Comparison of ENCODE assay signal across 30 mouse cellular contexts in the genomic region with DNA sequence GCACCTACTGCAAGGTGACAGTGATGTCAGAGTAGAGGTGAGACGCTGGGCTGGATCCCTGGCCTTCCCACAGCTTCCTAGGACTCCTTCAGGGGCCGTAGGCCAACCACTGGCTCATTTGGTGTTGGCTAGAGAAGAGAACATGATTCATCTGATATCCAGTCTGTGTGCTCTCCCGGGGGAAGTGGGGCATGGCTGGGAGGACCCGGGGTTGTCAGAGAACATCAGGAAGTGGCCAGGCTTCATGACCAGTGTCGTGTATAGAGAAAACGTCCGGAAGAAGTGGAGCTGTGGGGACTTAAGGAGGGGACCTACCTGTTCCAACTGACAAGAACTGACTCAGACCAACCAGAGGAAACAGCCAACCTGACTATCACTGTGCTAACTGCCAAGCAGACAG. TPM values are rescaled to one million over a fixed set of nuclear protein-coding genes. Genes with fewer than 3 reads are reported as not detected.
"Had no signal": no experiment of that assay in that cellular context is flagged by ENCODE, and none has a peak within 500 bp of the region (broad histone marks: within the 10 kb centered on the region; RNA-seq: fewer than 3 reads in every experiment).

No protein-coding gene starts in this region.

- H3K4me2 ChIP-seq: embryonic facial prominence, embryonic 12.5 days; embryonic facial prominence, embryonic 13.5 days; embryonic facial prominence, embryonic 15.5 days; forebrain, embryonic 12.5 days; forebrain, embryonic 13.5 days; forebrain, embryonic 15.5 days had no signal

- H3K9ac ChIP-seq: embryonic facial prominence, embryonic 12.5 days; embryonic facial prominence, embryonic 13.5 days; embryonic facial prominence, embryonic 15.5 days; forebrain, embryonic 12.5 days; forebrain, embryonic 13.5 days; forebrain, embryonic 15.5 days; forebrain, postnatal 0 days had no signal

- H3K36me3 ChIP-seq: embryonic facial prominence, embryonic 12.5 days; embryonic facial prominence, embryonic 13.5 days; embryonic facial prominence, embryonic 15.5 days; forebrain, embryonic 10.5 days; forebrain, embryonic 12.5 days; forebrain, embryonic 15.5 days had no signal

- DNase-seq: cerebellum, adult 9-10 months; cerebellum, adult 9-11 months; cerebellum, postnatal 10 days; cerebellum, postnatal 25 days; cerebellum, postnatal 36 days; embryo, embryonic 11 days; forebrain, postnatal 0 days; gastrocnemius, adult 2 months; gastrocnemius, postnatal 10 days; gastrocnemius, postnatal 14 days; gastrocnemius, postnatal 25 days; gastrocnemius, postnatal 36 days; heart, adult 11 months; heart, adult 18-20 months; heart, adult 2 months had no signal

- H3K27ac ChIP-seq: embryonic facial prominence, embryonic 10.5 days; embryonic facial prominence, embryonic 12.5 days; embryonic facial prominence, embryonic 13.5 days; embryonic facial prominence, embryonic 15.5 days; forebrain, embryonic 10.5 days; forebrain, embryonic 12.5 days; forebrain, embryonic 13.5 days; forebrain, embryonic 15.5 days; gastrocnemius, adult 2 months; heart, adult 2 months had no signal

- H3K9me3 ChIP-seq: embryonic facial prominence, embryonic 10.5 days; embryonic facial prominence, embryonic 12.5 days; embryonic facial prominence, embryonic 13.5 days; embryonic facial prominence, embryonic 15.5 days; forebrain, embryonic 10.5 days; forebrain, embryonic 12.5 days; forebrain, embryonic 13.5 days; forebrain, embryonic 15.5 days had no signal

- H3K4me3 ChIP-seq: embryonic facial prominence, embryonic 10.5 days; embryonic facial prominence, embryonic 12.5 days; embryonic facial prominence, embryonic 13.5 days; embryonic facial prominence, embryonic 15.5 days; erythroblast, embryonic 14.5 days; forebrain, embryonic 10.5 days; forebrain, embryonic 12.5 days; forebrain, embryonic 13.5 days; forebrain, embryonic 15.5 days; gastrocnemius, adult 2 months; heart, adult 2 months had no signal

- ATAC-seq: forebrain, embryonic 13.5 days; forebrain, embryonic 14.5 days; forebrain, embryonic 15.5 days; forebrain, embryonic 16.5 days; forebrain, postnatal 0 days had no signal

- H3K4me1 ChIP-seq: embryonic facial prominence, embryonic 12.5 days; embryonic facial prominence, embryonic 13.5 days; embryonic facial prominence, embryonic 15.5 days; forebrain, embryonic 10.5 days; forebrain, embryonic 12.5 days; forebrain, embryonic 13.5 days; forebrain, embryonic 15.5 days had no signal

RNA-seq across cellular contexts. Expression of gene Spint1, which starts 8.1 kb away (rescaled TPM):
- polyA plus RNA-seq: erythroblast, embryonic 14.5 days had no signal

RNA-seq across cellular contexts. Expression of gene Ppp1r14d, which starts 15.5 kb away (rescaled TPM):
- polyA plus RNA-seq: cortical plate, adult 2 months; embryonic facial prominence, embryonic 11.5 days; erythroblast, embryonic 14.5 days; forebrain, embryonic 11.5 days; forebrain, embryonic 12.5 days; forebrain, embryonic 13.5 days; forebrain, embryonic 14.5 days; forebrain, embryonic 15.5 days; forebrain, embryonic 16.5 days; forebrain, postnatal 0 days; frontal cortex, adult 2 months; heart, adult 2 months had no signal

RNA-seq across cellular contexts. Expression of gene Rhov, which starts 25.8 kb away (rescaled TPM):
- polyA plus RNA-seq: erythroblast, embryonic 14.5 days had no signal
